Mouse (Mus musculus): ENCODE results near the gene Zfhx3. TPM values are rescaled to one million over a fixed set of nuclear protein-coding genes. Genes with fewer than 3 reads are reported as not detected.

Gene Zfhx3
- total RNA-seq, 1 experiment from 2014 or later, result 2.3 TPM

GRCm38 (mm10) chr8:108710607-108711489 lies 768.4 kb downstream of the Zfhx3 start:
- ATAC-seq (replicated peaks; ENCODE audit: insufficient number of reproducible peaks, low FRiP score, low TSS enrichment, poor library complexity, severe bottlenecking), result no peak

- no peak for ATAC-seq (replicated peaks; ENCODE audit: insufficient number of reproducible peaks, low FRiP score, low TSS enrichment, poor library complexity, severe bottlenecking)
Observed at GRCm38 (mm10) chr8:108711490-108711793, 769.0 kb downstream of the Zfhx3 start.

- ATAC-seq (replicated peaks; ENCODE audit: insufficient number of reproducible peaks, low FRiP score, low TSS enrichment, poor library complexity, severe bottlenecking), result no peak
Observed at GRCm38 (mm10) chr8:108712001-108712411, 769.6 kb downstream of the Zfhx3 start.

DNA sequence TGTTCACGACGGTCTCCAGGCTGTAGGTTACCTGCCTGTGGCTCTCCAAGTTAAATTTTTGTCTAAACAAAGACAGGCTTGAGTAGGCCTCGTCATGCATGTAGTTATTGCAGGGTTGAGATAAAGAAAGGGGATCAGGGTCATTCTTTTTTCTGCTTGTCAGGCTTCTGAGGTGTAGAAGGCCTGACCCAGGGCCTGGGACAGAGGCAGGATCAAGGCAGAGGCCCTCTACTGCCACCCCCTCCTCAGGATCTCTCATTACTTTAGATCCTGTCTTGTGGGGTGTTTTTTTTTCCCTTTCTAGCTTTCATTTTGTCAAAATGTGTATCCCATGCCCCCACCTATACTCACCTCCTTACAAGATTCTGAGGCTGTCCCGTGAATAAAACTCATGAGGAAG lies 770.2 kb downstream of the Zfhx3 start:
- no peak for ATAC-seq (replicated peaks; ENCODE audit: insufficient number of reproducible peaks, low FRiP score, low TSS enrichment, poor library complexity, severe bottlenecking)

- ATAC-seq (replicated peaks; ENCODE audit: insufficient number of reproducible peaks, low FRiP score, low TSS enrichment, poor library complexity, severe bottlenecking), result no peak
Observed at GRCm38 (mm10) chr8:108713346-108714142, 771.1 kb downstream of the Zfhx3 start.

- peak; percentile 36; the same call in 1 of the 2 replicates for ATAC-seq (replicated peaks; ENCODE audit: insufficient number of reproducible peaks, low FRiP score, low TSS enrichment, poor library complexity, severe bottlenecking)
Observed at GRCm38 (mm10) chr8:108714143-108714635, 771.7 kb downstream of the Zfhx3 start.

DNA sequence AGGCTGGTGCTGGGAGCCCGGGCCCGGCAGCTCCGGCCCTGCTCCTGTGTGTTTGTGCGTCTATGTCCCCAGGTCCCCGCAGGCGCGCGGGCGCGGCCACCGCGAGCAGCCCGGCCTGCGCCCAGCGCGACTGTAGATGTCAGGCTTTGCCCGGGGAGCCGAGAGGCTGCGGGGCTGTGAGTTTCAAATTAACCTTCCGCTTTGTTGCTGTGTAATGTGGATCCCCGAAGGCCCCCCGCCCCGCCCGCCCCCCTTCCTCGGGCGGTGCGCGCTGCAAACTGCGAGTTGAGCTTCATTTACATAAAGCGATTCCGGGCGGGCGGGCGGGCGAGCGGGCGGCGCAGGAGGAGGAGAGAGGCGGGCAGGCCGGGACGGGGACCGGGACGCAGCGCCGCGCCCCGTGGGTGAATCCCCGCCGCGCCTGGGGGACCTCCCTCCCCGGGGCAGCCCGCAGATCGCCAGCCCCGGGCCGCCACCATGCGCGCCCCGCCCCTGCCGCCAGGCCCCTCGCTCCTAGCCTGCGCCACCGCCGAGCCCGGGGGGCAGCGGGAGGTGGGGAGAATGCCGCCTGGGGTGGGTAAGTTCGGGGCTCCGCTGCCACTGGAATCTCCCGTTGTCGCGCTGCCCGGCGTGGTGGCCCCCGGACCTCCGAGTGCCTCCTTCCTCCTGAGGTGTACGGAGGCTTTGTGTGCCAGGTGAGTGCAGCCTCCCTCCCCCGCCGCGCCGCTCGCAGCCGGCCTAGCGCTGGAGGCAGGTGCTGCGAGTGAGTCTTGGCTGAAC lies 772.4 kb downstream of the Zfhx3 start:
- ATAC-seq (replicated peaks; ENCODE audit: insufficient number of reproducible peaks, low FRiP score, low TSS enrichment, poor library complexity, severe bottlenecking), result peak; percentile 23; the same call in 1 of the 2 replicates

GRCm38 (mm10) chr8:108715416-108715948 lies 773.0 kb downstream of the Zfhx3 start:
- no peak for ATAC-seq (replicated peaks; ENCODE audit: insufficient number of reproducible peaks, low FRiP score, low TSS enrichment, poor library complexity, severe bottlenecking)

DNA sequence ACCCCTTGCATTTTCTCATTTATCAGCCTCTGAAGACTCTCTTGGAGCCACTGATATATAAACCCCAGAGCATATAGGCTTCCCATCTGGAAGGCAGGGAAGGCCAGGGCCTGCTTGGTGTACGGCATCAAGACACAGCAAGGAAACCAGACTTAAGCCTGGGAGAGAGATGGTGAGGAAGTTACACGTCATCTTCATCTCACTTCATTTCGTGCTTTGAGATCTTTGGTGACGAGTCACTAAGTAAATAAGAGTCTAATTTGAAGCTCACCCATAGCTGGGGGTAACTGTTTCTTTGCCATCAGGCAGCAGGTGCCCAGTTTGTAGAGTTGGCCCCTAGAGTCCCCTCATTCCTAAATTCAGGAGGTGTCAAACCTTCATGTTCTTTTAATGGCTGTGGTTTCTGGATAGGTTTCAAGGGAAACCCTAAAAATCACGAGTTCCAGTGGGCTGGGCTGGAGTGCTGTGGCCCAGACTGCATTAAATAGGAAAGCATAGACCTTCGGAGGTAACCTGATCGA lies 773.9 kb downstream of the Zfhx3 start:
- no peak for ATAC-seq (replicated peaks; ENCODE audit: insufficient number of reproducible peaks, low FRiP score, low TSS enrichment, poor library complexity, severe bottlenecking)

- ATAC-seq (replicated peaks; ENCODE audit: insufficient number of reproducible peaks, low FRiP score, low TSS enrichment, poor library complexity, severe bottlenecking), result no peak
Observed at GRCm38 (mm10) chr8:108717545-108717944, 775.1 kb downstream of the Zfhx3 start.

GRCm38 (mm10) chr8:108718031-108718430 lies 775.6 kb downstream of the Zfhx3 start:
- no peak for ATAC-seq (replicated peaks; ENCODE audit: insufficient number of reproducible peaks, low FRiP score, low TSS enrichment, poor library complexity, severe bottlenecking)

DNA sequence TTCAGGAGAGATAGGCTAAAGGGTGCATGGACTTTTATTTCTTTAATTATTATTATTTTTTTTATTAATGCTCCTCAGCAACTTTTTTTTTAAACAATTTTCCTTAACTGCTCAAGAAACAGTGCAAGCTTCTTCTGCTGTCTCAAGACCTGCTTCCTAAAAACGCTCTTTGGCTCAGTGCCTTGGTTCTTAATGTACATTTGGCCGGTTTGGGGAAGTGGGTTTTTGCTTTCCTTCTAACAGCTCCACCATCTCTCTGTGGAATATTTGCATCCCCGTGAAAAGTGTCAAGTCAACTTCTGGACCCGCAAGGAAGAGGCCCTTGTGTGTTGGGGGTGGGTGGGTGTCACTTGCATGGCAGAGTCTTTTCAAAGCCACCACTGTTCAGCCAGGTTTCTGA lies 778.4 kb downstream of the Zfhx3 start:
- ATAC-seq (replicated peaks; ENCODE audit: insufficient number of reproducible peaks, low FRiP score, low TSS enrichment, poor library complexity, severe bottlenecking), result no peak

DNA sequence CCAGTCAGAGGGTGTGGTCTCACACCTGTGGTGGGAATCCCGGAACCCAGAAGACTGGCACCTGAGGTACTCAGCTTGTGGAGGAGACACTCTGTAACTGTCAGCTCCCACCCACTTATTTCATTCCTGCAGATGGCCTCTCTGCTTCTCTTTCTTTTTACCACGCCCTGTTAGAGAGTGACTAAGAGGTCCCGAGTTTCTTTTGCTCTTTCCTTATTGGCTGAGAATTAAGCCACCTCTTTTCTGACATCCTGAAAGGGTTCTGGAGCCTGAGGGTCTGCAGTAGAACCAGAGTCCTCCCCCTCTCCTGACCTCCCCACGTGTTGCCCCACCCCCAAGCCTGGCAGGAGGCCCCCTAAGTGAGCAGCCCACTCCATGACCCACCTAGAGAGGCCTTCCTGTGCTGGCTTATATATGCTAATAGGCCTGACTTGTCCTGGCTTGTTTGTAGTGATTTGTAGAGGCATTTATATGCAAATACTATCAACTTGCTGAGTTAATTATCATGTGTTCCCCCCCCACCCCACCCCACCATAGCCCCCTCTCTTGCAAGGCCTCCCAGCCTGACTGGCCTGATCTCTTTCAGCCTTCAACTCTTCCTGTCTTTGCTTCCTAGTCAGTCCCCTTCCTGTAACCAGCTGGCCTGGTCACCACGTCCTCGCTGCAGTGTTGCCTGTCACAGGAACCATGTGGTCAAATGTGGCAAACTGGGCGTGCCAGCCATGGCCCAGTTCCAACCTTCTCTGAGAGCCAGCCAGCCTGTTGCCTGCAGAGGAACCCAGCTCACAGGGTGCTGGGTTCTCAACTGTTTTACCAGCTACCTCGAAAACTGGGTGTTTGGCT lies 780.4 kb downstream of the Zfhx3 start:
- peak; percentile 97 for ATAC-seq (replicated peaks; ENCODE audit: insufficient number of reproducible peaks, low FRiP score, low TSS enrichment, poor library complexity, severe bottlenecking)

GRCm38 (mm10) chr8:108723636-108724035 lies 781.2 kb downstream of the Zfhx3 start:
- no peak for ATAC-seq (replicated peaks; ENCODE audit: insufficient number of reproducible peaks, low FRiP score, low TSS enrichment, poor library complexity, severe bottlenecking)

DNA sequence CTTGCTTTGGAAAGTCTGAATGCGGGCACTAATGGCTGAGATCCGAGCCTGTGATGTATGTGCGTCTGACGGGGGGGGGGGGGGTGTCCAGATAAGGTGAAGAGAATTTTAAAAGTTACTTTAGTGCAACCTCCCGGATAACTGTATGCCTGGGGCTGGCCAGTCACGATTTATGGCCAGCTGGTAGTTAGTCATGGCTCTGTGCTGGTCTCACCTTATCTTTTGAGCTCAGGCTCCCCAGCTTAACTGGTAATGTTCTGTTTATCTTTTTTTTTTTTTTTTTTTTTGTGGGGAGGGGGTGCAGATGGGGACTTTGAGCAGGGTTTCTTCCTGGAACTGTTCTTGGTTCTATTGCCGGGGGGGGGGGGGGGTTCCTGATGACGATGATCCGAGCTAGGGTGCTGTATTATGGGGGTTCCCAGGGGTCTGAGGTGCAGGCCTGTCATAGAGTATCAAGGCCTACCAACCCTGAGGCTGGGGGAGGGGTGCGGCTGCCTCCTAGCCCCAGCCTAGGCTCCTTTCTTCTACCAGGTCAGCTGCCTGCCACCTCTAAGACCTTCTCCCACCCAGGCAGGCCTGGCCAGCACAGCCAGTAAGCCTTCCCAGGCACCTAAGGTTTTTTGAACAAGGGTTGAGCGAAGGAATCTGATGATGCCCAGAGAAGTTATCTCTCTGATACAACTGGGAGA lies 782.5 kb downstream of the Zfhx3 start:
- no peak for ATAC-seq (replicated peaks; ENCODE audit: insufficient number of reproducible peaks, low FRiP score, low TSS enrichment, poor library complexity, severe bottlenecking)

- ATAC-seq (replicated peaks; ENCODE audit: insufficient number of reproducible peaks, low FRiP score, low TSS enrichment, poor library complexity, severe bottlenecking), result no peak
Observed at GRCm38 (mm10) chr8:108725631-108726030, 783.2 kb downstream of the Zfhx3 start.

GRCm38 (mm10) chr8:108726541-108727241 lies 784.2 kb downstream of the Zfhx3 start:
- no peak for ATAC-seq (replicated peaks; ENCODE audit: insufficient number of reproducible peaks, low FRiP score, low TSS enrichment, poor library complexity, severe bottlenecking)

All from monocyte, adult 5-6 weeks (primary cell).